Mouse (Mus musculus): ENCODE data around the gene C730034F03Rik. TPM values are rescaled to one million over a fixed set of nuclear protein-coding genes. Genes with fewer than 3 reads are reported as not detected.
"Not testable (repeated sequence)": the region's sequence is repeated elsewhere in the genome, so short reads cannot be mapped to it uniquely, and the experiment has no call there.

Gene C730034F03Rik
- polyA plus RNA-seq, 1 experiment from 2014 or later, result 4.8 TPM

DNA sequence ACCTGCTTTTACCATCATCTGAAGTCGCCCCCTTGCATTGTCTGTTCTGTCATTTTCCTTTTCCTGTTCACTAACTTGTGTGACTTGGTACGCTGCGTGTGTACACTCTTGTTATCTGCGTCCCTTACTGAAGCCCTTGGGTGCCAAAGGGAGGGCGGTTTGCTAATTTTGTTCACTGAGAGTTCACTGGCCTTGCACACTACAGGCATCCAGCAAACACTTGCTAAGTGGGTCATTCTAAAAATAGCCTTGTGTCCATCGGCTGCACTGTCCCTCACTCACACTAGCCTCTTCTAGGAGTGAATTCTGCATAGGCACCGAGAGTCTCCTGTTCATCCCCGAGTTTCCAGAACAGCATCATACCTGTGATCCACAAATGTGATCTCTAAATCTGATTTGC lies 14.1 kb upstream of the C730034F03Rik start:
- no peaks in the 10 kb centered on the region for H3K4me1 ChIP-seq
- no peak overlapping the region for H3K4me2 ChIP-seq (replicated peaks)
- no peaks in the 10 kb centered on the region for H3K9me3 ChIP-seq (replicated peaks)
- 85% methylated on average over 8 of the region's 8 CpGs for WGBS
- no peak overlapping the region for H3K4me3 ChIP-seq (replicated peaks)
- H3K36me3 ChIP-seq, result 0 out of 2 replicates have a peak, but pooled peaks cover 4% of the 10 kb centered on the region
- H3K27ac ChIP-seq (replicated peaks), result no peak overlapping the region
- H3K9ac ChIP-seq, result no peak overlapping the region
- H3K27me3 ChIP-seq, result no peaks in the 10 kb centered on the region
- no peak for ATAC-seq (ENCODE audit: insufficient number of reproducible peaks, low FRiP score, low TSS enrichment, low read depth)

DNA sequence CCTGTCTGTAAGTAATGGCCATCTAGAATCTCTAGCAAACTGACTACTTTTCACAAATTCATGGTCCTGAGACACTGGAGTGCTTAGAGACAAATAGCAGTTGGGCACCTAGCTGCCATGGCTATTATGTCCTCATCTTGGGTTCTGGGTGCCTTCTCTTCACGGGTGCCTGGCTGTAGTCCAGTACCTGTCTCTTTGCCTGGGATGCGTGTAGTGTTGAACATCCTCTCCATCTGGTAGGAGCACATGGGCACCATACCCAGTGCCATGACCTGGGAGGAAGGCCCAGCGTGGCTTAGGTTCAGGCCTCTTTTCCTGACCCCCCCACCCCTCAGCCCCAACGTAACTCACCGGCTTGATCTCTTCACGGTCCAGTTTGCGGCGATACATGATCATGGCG lies 7.5 kb upstream of the C730034F03Rik start:
- 0 out of 2 replicates have a peak, but pooled peaks cover 5% of the 10 kb centered on the region for H3K4me1 ChIP-seq
- no peak overlapping the region for H3K27ac ChIP-seq (replicated peaks)
- H3K36me3 ChIP-seq, result peaks cover 18% of the 10 kb centered on the region; the same call in 1 of the 2 replicates
- WGBS, result 92% methylated on average over 9 of the region's 9 CpGs
- ATAC-seq (ENCODE audit: insufficient number of reproducible peaks, low FRiP score, low TSS enrichment, low read depth), result no peak
- no peak overlapping the region for H3K9ac ChIP-seq
- H3K4me3 ChIP-seq (replicated peaks), result no peak overlapping the region
- H3K4me2 ChIP-seq (replicated peaks), result no peak overlapping the region
- H3K27me3 ChIP-seq, result no peaks in the 10 kb centered on the region
- H3K9me3 ChIP-seq (replicated peaks), result no peaks in the 10 kb centered on the region

DNA sequence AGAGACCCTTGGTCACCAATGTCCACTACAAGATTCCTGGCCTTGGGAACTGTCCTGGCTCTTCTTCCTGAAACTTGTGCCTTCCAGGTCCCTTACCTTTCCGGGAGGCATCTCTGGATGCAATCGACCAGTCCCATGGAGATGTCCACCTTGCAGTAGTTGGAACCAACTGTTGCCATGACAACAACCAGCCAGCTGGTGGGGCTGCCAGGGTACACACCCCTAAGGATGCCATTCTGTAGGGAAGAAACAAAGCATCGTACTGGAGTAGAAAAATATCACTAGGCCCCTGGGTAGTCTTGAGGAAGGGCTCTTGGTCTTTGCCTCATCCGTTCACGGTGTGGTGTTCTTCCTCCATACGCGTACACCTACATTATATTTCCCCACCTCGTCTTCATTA lies 4.8 kb upstream of the C730034F03Rik start:
- Histone ChIP-seq H3K4me2 (replicated peaks) (no peak overlapping the region), H3K9me3 (replicated peaks) (no peaks in the 10 kb centered on the region), H3K27me3 (no peaks in the 10 kb centered on the region), H3K27ac (replicated peaks) (no peak overlapping the region), H3K4me1 (peaks cover 16% of the 10 kb centered on the region), H3K9ac (no peak overlapping the region), H3K36me3 (peaks cover 22% of the 10 kb centered on the region), H3K4me3 (replicated peaks) (no peak overlapping the region)
- WGBS, result 85% methylated on average over 8 of the region's 8 CpGs
- ATAC-seq (ENCODE audit: insufficient number of reproducible peaks, low FRiP score, low TSS enrichment, low read depth), result no peak

DNA sequence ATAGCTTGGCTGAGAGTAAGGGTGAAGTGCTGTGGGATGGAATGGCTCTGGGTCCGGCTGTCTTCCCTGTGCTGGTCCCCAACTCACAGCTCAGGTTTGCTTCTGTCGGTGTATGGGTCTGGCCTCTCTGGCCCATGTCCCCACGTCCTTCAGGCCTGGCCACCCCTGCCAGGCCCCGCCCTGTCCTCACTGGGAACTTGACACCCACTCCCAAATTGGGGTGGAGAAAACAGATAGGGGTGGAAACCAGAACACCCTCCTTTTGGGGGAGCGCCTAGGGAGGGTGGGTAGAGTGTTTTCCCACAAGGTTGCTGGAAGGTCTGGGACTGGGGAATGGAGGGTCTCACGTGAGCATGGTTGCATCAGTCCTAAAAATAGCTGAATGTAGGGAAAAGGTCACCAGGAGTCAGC lies 3.7 kb upstream of the C730034F03Rik start, which contains the start of gene Cpt1b:
TSS of gene Cpt1b (minus strand) at position 153 of the 411 bp plus-strand sequence.
- peaks cover 22% of the 10 kb centered on the region for H3K36me3 ChIP-seq
- no peaks in the 10 kb centered on the region for H3K9me3 ChIP-seq (replicated peaks)
- H3K9ac ChIP-seq, result no peak within 1 kb of the TSS
- H3K27ac ChIP-seq (replicated peaks), result no peak within 1 kb of the TSS
- H3K4me1 ChIP-seq, result peaks cover 21% of the 10 kb centered on the region
- ATAC-seq (ENCODE audit: insufficient number of reproducible peaks, low FRiP score, low TSS enrichment, low read depth), result no peak
- no peak within 1 kb of the TSS for H3K4me3 ChIP-seq (replicated peaks)
- H3K27me3 ChIP-seq, result no peaks in the 10 kb centered on the region
- H3K4me2 ChIP-seq (replicated peaks), result no peak within 1 kb of the TSS
- 32% methylated on average over 6 of the region's 6 CpGs for WGBS

DNA sequence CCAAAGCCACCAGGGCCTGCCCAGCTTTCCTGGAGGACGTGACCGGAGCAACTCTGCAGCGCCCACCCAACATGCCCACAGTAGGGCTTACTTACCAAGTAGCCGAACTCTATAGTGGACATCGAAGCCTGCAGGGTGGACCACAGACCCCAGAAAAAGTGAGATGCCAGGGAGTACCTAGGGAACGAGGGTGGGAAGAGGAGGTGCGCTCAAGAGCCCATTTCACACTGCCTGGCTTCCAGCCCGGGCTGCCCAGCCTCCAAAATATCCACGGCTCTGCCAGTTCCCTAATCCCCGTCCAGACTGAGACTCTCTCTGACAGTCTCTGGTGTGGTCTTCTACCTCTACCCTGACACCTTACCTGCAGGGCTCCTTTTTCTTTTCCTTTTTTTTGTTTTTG lies 2.7 kb upstream of the C730034F03Rik start:
- H3K27me3 ChIP-seq, result no peaks in the 10 kb centered on the region
- H3K9ac ChIP-seq, result no peak overlapping the region
- WGBS, result 89% methylated on average over 10 of the region's 10 CpGs
- H3K9me3 ChIP-seq (replicated peaks), result no peaks in the 10 kb centered on the region
- peaks cover 22% of the 10 kb centered on the region for H3K36me3 ChIP-seq
- H3K4me3 ChIP-seq (replicated peaks), result no peak overlapping the region
- H3K4me1 ChIP-seq, result peaks cover 21% of the 10 kb centered on the region
- no peak overlapping the region for H3K4me2 ChIP-seq (replicated peaks)
- ATAC-seq (ENCODE audit: insufficient number of reproducible peaks, low FRiP score, low TSS enrichment, low read depth), result no peak
- no peak overlapping the region for H3K27ac ChIP-seq (replicated peaks)

DNA sequence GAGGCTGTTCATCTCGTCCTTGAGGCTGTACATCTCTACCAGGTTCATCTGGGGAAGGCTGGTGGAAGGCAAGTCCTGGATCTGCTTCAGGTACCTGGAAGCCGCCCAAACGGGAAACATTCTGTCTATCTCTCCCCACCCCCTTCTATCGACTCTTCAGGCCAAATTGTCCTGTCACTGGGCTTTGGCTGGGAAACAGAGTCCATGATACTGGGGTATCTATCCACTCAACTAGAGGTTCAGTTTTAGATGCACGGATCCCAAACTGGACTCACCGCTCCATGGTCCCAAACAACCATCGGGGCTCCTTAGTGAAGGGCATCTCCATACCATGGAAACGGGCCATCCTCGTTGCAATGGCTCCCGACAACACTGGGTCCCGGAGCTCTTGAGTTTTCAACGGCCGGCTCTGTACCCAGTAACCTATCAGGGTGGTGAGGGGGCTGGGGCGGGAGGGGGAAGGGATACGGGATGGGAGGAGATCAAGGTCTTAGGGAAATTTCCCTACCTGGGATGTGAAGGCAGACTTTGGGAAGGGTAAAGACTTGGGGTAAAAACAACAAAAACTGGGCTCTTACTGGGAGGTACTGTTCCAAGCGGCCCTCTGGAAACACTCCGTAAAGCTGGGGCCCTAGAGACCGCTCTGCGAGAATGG lies 1.1 kb upstream of the C730034F03Rik start:
- Histone ChIP-seq H3K9me3 (replicated peaks) (no peaks in the 10 kb centered on the region), H3K9ac (peak overlapping the region; percentile 63), H3K4me1 (peaks cover 21% of the 10 kb centered on the region), H3K36me3 (peaks cover 22% of the 10 kb centered on the region), H3K4me3 (replicated peaks) (peak overlapping the region; percentile 84), H3K27ac (replicated peaks) (no peak overlapping the region), H3K27me3 (no peaks in the 10 kb centered on the region), H3K4me2 (replicated peaks) (peak overlapping the region; percentile 86)
- ATAC-seq (ENCODE audit: insufficient number of reproducible peaks, low FRiP score, low TSS enrichment, low read depth), result no peak
- WGBS, result 83% methylated on average over 19 of the region's 19 CpGs

DNA sequence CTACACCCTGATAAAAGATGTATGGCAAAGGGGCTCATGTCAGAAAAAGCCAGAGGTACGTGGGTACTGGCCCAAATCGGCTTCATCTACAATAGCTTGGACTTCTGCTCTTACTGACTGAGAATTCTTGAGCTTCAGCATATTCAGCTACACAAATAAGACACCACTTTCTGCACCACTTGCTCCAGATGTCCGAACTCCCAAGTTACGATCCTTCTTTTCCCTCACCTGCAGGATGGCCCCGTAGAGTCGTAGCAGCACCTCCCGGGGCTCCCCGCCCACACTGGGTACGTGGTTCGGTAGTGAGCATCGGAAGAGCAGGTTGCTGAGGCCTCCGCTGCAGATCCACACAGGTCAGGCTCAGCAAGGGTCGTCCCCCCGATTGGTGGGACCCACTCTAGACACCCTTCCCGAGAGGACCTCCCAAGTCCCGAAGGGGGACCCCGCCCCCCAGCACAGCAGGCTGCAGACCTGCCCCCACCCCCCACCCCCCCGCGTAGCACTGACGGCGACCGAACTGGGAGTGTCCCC lies 503 bp upstream of the C730034F03Rik start:
- Histone ChIP-seq H3K9me3 (replicated peaks) (no peaks in the 10 kb centered on the region), H3K4me3 (replicated peaks) (peak overlapping the region; percentile 84), H3K36me3 (peaks cover 22% of the 10 kb centered on the region), H3K9ac (peak overlapping the region; percentile 63), H3K4me1 (peaks cover 21% of the 10 kb centered on the region), H3K4me2 (replicated peaks) (peak overlapping the region; percentile 86), H3K27me3 (no peaks in the 10 kb centered on the region), H3K27ac (replicated peaks) (peak overlapping the region; percentile 98)
- 4% methylated on average over 22 of the region's 22 CpGs for WGBS
- ATAC-seq (ENCODE audit: insufficient number of reproducible peaks, low FRiP score, low TSS enrichment, low read depth), result 0 out of 2 replicates have a peak, but pooled peaks have one; percentile 18

DNA sequence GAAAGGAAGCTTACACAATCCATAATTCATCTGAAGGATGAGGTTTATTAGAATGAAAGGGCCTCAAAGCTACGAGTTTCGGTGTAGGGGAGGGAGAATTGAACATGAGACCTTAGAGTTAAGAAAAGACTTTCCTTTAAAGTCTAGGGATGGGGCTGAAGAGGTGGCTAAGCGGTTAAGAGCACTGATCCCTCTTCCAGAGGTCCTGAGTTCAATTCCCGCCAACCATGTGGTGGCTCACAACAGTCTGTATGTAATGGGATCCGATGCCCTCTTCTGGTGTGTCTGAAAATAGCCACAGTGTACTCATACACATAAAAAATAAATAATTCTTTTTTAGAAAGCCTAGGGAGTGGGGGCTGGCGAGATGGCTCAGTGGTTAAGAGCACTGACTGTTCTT lies 952 bp downstream of the C730034F03Rik start:
- H3K9ac ChIP-seq, result peak overlapping the region; percentile 63; the same call in 1 of the 2 replicates
- H3K4me1 ChIP-seq, result peaks cover 21% of the 10 kb centered on the region
- ATAC-seq (ENCODE audit: insufficient number of reproducible peaks, low FRiP score, low TSS enrichment, low read depth), result no peak
- peaks cover 22% of the 10 kb centered on the region for H3K36me3 ChIP-seq
- H3K4me2 ChIP-seq (replicated peaks), result peak overlapping the region; percentile 86
- no peaks in the 10 kb centered on the region for H3K27me3 ChIP-seq
- peak overlapping the region; percentile 98 for H3K27ac ChIP-seq (replicated peaks)
- no peaks in the 10 kb centered on the region for H3K9me3 ChIP-seq (replicated peaks)
- peak overlapping the region; percentile 84 for H3K4me3 ChIP-seq (replicated peaks)
- WGBS, result 42% methylated on average over 6 of the region's 6 CpGs

DNA sequence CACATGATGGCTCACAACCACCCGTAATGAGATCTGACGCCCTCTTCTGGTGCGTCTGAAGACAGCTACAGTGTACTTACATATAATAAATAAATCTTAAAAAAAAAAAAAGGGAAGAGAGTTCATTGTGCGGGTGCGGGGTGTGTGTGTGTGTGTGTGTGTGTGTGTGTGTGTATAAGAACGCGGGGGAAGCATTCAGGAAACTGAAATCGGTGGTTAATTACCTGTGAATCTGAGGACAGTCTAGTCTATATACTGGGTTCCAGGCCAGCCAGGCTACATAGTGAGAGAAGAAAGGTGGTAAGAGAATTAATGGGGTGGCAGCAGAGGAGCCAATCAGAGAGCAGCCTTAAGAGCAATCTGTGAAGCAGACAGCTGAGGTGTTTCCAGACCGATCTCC lies 1.4 kb downstream of the C730034F03Rik start:
- WGBS, result 89% methylated on average over 9 of the region's 9 CpGs
- not testable (repeated sequence) for H3K4me2 ChIP-seq (replicated peaks)

DNA sequence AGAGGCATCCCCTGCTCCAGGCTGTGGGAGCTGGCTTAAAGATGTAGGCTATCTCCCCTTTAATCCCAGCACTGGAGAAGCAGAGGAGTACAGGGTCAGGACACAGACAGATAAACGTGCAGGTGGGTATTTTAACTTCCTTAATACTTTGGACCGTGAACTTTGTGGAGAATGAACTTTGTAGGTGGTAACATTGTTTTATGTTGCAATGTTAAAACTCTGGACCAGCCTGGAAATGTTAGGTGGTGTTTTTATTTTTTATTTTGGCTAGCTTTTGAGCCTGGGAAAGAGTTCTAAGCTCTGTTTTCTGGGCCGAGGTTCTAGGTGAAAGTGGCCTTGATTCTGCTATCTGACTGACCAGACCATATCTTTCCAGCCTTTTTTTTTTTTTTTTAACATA lies 1.9 kb downstream of the C730034F03Rik start:
- WGBS, result 84% methylated on average over 3 of the region's 3 CpGs
- H3K4me1 ChIP-seq, result peaks cover 16% of the 10 kb centered on the region

More for the DNA sequence above, 1.4 kb downstream of the C730034F03Rik start:
- Histone ChIP-seq H3K4me1 (peaks cover 17% of the 10 kb centered on the region), H3K36me3 (peaks cover 18% of the 10 kb centered on the region)
- H3K27ac ChIP-seq (replicated peaks); H3K9me3 ChIP-seq (replicated peaks); H3K27me3 ChIP-seq; ATAC-seq (ENCODE audit: insufficient number of reproducible peaks, low FRiP score, low TSS enrichment, low read depth); H3K4me3 ChIP-seq (replicated peaks); H3K9ac ChIP-seq: not testable (repeated sequence)

DNA sequence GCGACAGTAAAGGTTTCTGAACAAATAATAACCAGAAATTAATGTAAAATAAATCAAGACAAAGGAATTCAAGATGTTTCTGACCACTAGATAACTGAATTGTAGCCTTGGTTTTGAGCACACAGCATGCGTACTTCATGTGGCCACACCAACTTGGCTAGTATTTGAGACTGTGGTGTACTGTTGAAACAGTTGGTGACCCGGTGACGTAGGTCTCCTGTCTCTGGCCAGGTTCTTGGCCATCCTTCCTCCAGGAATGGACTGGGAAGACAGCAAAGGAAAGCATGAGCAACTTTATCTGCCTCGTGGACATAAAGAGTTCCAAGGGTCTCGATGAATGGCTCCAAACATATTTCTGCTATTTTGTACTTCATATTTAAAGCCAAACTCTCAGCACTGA lies 2.4 kb downstream of the C730034F03Rik start:
- 91% methylated on average over 6 of the region's 6 CpGs for WGBS
- Histone ChIP-seq H3K9ac (no peak overlapping the region), H3K27ac (replicated peaks) (no peak overlapping the region), H3K4me2 (replicated peaks) (no peak overlapping the region), H3K4me3 (replicated peaks) (no peak overlapping the region), H3K4me1 (peaks cover 16% of the 10 kb centered on the region), H3K27me3 (no peaks in the 10 kb centered on the region), H3K36me3 (peaks cover 8% of the 10 kb centered on the region), H3K9me3 (replicated peaks) (no peaks in the 10 kb centered on the region)
- ATAC-seq (ENCODE audit: insufficient number of reproducible peaks, low FRiP score, low TSS enrichment, low read depth), result no peak

More for the DNA sequence above, 1.9 kb downstream of the C730034F03Rik start:
- ATAC-seq (ENCODE audit: insufficient number of reproducible peaks, low FRiP score, low TSS enrichment, low read depth), result no peak
- no peaks in the 10 kb centered on the region for H3K27me3 ChIP-seq
- H3K9ac ChIP-seq, result no peak overlapping the region
- H3K4me2 ChIP-seq (replicated peaks), result no peak overlapping the region
- H3K4me3 ChIP-seq (replicated peaks), result no peak overlapping the region
- peaks cover 13% of the 10 kb centered on the region for H3K36me3 ChIP-seq
- no peak overlapping the region for H3K27ac ChIP-seq (replicated peaks)
- no peaks in the 10 kb centered on the region for H3K9me3 ChIP-seq (replicated peaks)

Measured in embryonic facial prominence, embryonic 15.5 days (tissue).